Mouse (Mus musculus) cerebellum, postnatal 4 days (tissue): ENCODE data around the gene Nr2f1.
"Not testable (repeated sequence)": the region's sequence is repeated elsewhere in the genome, so short reads cannot be mapped to it uniquely, and the experiment has no call there.

Experiments
- DNase-seq, 2 experiments: peaks; one replicate each; pipeline ENCODE4 v3.0.0; 2022; ENCODE audit warnings: low spot score in 2 of 2, mixed read lengths in 1 of 2

Nr2f1 gene

DNA sequence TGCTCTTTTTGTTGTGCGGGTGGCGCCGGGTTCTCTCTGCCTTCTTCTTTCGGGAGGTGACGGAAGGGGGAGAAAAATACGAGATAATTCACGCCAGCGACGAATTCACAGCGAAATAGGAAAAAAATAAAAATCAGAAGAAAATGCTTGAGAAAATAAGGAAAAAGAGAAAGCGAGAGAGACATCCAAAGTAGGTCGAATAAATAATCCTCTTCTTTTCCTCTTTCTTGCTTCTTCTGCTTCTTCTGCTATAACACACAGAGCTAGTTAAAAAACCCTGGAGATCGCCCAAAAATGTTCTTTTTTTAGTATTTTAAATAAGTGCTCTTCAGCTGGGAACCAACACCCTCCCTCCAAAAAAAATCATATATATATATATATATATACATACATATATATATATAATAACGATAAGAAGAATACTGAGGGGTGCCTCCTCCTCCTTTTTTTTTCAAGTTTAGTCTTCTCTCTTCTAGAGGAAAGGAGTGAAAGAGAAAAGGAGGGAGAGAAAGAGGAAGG is at the start of gene Nr2f1:
Nr2f1 (minus strand) TSS at position 116 of the 519 bp plus-strand sequence.
- DNase-seq, result no peak

DNA sequence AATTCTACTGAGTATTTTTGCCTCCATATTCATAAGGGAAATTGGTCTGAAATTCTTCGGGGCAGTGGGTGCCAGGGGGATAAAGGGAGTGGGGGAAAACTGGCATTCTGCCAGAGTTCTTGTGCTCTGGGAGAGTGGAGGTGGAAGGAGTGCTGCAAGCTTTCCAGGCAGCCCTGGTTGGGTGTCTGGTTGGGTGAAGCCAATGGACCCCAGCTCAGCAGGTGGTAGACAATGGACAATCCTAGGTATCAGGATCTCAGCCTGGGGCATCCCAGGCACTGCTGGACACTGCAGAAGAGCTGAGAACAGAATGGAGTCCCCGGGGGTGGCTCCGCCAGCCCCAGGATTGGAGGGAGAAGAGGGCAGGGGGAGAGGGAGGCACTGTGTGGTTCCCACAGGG is 22.1 kb upstream of the Nr2f1 start:
- DNase-seq, result no peak

DNA sequence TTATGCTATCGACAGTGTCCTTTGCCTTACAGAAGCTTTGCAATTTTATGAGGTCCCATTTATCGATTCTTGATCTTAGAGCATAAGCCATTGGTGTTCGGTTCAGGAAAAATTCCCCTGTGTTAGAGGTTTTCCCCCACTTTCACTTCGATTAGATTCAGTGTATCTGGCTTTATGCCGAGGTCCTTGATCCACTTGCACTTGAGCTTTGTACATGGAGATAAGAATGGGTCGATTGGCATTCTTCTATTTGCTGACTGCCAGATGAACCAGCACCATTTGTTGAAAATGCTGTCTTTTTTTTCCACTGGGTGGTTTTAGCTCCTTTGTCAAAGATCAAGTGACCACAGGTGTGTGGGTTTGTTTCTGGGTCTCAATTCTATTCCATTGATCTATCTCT is 20.7 kb upstream of the Nr2f1 start:
- not testable (repeated sequence) for DNase-seq

DNA sequence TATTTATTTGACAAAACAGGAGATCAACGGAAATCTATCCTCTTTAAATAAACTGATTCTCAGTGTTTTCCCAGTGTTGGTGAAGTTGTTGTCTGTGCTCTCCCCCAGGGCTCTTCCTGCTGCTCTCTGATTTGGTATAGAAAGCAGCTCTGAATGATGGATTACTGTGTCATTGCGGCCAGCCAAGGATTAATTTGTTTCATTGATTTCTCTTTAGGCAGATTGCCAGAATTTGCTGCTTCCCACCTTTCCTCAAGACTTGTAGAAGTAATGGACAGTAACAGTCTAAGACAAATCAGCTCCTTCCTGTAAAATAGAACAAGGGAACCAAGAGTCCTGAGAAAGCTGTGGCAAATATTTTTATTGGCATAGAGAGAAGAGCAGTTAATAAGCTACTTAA is 15.7 kb upstream of the Nr2f1 start:
- no peak for DNase-seq

DNA sequence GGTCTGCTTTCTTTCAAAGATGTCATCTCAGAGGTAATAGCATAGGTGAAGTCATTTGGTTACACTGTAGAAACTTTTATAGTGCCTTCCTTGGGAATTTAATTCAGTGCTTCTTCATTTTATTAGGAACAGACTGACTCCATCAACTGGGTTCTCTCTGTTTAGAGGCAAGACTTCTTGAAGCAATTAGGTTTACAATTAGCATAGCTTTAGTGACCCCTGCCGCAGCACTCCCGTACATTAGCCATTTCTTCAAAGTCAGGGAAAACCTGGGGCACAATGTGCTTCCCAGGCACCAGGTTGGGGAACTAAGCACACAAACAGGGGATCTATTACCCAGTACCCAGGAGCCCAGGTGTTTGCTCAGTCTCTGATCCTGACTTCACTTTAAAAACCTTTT is 13.6 kb upstream of the Nr2f1 start:
- DNase-seq, result no peak

DNA sequence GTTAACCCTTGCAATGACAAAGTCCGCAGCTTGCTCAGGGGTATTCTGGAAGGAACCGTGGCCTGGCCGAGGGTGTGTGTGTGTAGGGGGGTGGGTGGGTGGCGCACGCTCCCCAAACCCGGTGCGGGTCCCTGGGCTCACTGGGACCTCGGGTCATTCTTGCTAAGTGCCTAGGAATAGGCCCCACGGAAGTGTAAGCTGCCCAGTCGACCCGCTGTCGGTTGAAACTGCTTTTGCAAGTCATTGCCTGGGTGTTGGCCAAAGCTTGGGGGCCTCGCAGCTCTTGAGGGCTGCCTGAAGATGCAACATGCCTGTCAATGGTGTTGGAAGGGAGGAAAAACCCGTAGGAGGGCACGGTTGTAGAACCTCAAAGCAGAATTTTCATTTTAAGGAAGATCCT is 12.6 kb upstream of the Nr2f1 start:
- no peak for DNase-seq

DNA sequence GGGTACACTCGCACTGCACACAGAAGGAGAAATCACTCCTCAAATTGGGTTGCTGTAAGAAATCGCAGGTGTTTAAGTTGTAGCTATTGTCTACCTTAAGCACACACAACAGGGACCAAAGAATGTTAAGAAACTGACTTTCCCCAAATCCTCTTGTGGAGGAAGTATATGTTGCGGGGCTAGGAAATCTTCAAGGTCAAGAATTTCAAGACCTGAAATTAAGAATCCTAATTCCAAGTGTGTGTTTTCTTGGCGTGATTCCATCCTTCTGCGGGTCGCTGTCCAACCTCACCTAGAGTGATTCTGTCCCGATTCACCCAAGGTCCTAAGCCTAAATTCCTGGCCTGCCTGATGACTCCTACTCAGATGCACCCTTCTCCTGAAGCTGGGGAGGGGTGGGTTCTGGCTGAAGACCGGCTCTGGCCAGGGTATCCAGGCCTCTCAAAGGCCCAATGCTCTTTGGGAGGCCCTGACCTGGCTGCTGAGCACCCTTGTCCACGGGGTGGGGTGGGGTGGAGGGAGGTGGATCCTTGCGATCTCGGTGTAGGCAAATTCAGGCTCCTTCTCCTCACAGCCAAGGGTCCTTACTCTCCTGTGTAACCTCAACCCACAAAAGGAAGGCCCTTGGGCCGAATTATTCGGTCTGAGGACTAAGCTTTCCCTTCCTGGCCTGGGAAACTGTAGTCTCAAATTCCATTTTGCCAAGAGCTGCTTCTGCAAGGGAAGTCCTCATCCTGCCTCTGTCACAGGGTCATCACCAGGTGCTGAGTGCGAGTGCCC is 11.9 kb upstream of the Nr2f1 start:
- DNase-seq, result no peak

DNA sequence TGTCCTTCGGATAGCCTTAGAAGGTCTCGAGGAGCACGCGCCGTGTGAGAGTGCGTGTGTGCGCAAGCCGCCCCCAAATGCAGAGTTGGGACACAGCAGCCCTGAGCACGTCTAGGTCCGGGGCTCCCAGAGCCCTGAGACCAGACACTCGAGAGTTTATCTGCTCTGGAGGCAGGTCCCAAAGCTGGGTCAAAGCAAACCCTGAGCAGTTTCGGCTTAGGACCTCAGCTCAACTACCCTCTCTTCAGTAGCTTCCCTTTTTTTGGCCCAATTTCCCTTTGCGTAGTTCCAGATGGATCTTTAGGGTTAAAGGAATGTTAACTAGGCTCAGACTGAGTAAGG is 11.2 kb upstream of the Nr2f1 start:
- DNase-seq, result no peak

DNA sequence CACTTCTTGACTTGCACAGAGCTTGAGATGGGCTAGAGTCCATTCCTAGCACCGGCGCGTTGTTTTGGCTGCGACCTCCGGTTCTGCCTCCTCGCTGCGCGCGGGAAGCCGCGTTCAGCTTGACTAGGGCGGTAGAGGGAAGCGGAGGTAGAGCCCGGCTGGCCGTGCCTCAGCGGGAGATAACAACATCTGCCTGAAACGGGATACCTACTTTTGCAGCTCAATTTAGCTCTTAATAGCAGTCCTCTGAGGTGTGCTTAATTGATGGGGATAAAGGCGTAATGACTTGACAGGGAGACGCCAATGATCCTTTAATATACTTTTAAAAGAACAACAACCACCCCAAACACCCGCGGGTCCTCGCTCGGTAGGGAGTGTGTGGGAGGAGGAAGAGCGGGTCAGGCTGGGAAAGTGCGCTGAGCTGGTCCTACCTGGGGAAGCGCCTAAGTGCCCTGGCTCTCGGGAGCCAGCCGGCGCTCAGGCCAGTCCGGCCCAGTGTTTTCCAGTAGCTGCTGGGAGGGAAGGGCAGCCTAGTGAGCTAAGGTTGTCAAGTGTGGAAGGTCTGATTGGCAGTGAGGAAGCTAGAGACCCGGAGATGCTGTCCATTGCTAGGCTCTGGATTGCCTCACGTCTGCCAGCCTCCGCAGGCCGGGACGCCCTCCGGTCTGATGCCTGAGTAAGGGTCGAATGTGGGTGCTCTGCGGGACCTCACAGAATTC is 10.6 kb upstream of the Nr2f1 start:
- DNase-seq, result peak in 1 of 2 experiments; percentile 51

DNA sequence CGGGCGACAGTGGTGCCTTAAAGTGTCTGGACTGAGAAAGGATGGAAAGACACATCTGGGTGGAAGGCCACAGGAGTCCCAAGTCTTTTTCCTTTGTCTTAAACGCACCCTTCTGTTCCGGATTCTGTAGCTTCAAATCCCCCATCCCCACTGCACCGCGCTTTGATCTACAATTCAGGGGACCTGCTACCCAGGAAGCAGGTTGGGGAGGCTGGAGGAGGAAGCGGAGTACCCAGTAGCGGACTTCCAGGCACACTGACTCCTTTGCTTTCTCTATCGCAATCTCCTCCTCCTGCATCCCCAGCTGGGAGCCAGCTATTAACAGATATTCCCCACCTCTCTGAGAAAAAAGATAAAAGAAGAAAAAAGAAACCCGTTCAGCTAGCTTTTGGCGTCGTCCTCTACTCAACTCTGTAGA is 10.1 kb upstream of the Nr2f1 start:
- no peak for DNase-seq

DNA sequence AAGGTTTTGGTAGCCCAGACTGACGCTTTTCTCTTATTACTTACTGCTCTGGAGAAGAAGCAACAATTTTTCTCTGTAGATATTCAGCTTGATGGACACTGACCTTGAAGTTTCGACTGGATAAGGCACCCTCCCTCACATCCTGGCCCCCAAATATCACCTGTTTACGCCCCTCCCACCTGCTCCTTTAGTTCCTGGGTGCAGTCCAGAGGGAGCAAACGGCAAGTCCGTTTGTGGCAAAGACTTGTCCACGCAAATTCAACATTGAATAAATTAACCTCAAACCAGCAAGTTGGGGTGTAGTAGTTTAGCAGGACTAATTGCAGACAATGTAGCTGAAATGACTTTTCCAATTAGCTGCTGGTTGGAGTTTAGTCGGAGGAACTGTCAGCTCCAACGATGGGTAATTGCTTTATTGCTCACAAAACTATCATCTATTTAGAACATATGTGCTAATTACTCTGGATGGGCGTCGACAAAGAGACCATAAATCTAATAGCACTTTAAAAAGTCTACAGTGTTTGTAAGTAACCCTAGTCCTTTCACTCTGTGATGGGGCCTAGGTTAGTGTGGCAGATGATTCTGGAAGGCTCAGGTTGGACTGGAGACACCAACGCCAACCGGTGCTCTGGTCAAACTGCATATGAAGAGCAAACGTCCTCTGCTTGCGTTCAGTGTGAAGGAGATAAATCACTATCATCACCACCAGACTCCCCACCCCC is 9.3 kb upstream of the Nr2f1 start:
- DNase-seq, result no peak

DNA sequence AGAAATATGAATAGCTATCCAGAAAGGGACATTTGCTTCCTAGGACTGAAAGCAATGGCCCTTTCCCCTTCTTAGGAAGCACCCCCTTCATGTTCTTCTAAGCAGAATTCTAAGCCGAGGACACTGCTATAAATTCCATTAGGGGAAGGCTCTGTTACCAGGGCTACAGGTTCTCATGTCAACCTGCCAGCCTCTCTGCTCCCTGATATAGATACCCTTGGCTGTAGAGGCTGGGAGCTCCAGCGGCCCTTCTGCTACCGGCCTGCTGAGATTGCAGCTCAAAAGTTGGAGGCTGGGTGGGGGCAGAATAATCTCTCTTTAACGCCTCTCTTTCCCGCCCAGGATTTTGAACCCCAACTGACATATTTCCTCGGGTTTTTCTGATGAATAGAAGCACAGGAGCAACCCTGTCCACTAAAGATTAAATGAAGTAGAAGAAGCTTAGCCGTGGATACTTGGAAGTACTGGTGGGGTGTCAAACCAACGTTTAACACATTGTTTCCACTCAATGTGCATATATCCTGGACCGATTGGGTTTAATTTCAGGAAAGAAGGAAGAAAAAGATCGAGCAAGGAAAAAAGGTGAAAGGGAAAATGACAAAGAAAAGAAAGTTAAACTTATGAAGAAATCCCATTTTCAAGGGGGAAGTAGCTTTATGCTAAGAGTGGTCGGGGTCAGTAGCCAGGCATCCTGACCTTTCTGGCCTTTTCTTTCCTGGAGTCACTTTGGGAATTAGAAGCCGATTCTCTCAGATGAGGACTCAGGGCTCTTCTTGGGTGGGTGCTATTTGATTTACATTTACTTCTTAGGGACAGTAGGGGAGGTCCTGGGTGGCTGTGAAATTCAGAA is 8.5 kb upstream of the Nr2f1 start:
- no peak for DNase-seq

DNA sequence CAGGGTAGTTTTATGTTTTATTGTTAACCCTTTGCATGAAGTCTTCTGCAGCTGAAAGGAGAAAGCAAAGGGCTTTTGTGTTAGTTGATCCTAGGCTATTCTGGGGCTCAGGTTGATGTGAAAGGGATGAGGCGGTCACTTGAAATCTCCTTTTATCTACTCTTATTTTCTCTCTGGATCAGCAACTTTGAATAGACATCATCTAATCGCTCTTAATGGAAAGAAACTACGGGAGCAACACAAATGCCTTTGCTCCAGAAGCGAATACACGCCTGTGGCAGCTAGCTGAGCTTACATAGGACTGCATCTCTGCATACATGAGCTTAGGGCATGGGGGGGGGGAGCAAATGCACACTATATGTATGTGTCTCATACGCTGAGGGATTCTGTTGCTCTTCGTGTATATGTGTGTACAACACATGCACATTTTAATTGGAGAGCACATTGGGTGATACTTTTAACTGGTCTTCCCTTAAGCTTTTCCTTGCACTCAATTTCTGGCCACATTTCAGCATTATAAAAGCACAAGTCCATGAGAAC is 7.4 kb upstream of the Nr2f1 start:
- DNase-seq, result no peak

DNA sequence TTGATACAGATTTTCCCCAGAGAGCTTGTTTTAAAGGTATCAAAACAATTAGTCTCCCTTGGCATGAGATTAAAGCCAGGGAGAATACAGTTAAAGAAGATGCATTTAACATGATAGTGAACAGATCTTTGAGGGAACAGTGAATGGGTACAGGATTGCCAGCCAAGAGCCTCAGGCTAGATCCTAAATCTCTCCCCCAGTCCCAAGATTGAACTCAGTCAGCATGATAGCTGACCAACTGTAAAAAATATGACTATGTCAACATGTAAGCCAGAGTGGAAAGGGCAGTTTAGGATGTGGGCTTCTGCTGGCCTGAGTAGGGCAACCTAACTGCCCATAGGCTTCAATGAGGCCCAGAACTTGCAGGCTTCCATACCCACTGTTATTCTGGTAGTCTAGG is 5.9 kb upstream of the Nr2f1 start:
- DNase-seq, result no peak

DNA sequence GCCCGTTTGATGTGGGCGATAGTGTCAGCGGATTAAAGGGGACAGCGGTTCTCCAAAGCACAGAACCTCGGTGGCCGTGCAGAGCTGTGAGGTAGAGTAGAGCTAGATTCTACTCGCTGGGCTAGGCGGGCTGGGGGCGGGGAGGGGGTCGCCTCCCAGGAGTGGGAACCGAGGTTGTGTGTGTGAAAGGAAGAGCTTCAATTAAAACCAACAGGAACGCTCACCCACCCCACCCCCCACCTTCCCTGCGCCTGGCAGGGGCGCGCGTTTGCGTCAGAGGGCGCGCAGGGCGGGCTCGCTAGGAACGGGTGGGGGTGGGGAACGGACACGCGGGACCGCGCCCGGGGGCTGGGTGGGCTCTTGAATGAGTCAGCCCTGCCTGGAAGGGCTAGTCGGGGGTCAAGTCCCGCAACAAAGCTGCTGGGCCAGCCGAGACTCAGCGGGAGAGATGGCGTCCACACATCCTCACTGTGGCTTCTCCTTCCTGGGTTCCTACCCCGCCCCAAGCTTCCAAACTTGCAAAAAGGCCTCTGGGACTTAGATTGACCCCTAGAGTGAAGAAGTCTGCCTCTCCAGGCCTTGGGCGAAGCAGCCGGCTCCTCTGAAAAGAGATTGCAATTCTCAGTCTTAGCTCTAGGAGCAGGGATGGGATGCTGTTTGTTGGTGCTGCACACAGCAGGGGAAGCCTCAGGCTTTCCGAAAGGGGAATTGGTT is 3.9 kb upstream of the Nr2f1 start:
- DNase-seq, result peak in 1 of 2 experiments; percentile 79

DNA sequence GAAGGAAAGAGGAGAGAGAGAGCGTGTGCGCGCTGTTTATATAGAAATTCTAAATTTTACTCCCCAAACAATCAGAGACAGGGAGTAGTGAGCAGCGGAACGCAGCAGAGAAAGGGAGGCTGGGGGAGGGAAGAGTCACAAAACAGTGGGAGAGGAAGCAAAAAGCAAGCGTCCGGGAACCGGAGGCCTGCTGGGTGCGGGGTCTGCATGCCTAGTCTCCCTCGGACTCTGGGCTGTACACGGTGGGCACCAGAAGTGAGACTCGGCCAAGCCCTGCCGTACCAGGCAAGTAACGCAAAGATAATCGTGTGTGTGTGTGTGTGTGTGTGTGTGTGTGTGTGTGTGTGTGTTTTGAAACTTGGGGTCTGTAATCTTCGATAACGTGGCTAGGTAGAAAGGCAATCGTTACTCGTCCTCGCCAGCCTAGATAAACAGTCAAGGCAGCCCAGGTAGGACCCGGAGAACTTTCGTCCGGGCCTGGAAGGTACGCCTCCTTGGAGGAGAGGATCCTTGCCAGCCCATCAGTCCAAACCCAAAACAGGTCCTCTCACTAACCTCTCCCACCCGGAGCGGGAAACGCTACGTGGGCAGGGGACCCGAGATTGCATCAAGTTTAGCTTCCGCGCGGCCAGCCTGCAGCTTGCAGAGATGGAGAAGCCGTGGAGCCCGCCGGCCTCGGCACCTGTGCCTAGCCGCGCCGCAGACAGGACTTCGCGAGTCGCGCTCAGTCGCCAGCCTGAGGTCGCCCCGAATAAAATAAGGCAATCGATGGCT is 3.2 kb upstream of the Nr2f1 start:
- no peak for DNase-seq

DNA sequence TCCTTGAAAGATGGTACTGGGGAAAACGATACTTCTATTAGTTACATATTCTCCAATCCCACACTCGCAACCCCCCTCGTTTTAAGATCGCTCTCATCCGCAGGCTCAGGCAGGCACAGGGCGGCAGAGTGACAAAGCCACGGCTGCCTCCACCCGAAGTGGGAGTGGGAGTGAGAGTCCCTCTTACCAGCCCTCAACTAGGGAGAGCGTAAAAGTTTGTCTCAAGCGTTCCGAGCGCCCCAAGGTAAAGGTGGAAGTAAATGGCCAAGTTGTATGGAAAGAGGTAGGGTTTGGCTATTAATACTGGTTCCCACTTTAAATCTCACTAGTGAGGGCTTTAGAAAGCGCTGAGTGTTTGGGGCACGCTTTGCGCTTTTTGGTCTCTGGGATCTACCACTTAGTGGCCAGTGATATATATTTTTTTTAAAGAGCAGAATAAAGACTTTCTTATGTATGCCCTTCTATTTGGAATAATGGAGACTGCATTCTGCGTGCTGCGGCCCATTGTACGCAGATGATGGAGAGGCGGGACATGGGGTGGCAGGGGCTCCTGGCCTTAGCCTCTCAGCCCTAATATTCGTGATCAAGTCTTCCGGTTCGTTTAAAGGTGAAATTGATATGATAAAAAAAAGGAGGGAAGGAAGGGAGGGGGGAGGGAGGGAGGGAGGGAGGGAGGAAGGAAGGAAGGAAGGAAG is 2.5 kb upstream of the Nr2f1 start:
- no peak for DNase-seq

DNA sequence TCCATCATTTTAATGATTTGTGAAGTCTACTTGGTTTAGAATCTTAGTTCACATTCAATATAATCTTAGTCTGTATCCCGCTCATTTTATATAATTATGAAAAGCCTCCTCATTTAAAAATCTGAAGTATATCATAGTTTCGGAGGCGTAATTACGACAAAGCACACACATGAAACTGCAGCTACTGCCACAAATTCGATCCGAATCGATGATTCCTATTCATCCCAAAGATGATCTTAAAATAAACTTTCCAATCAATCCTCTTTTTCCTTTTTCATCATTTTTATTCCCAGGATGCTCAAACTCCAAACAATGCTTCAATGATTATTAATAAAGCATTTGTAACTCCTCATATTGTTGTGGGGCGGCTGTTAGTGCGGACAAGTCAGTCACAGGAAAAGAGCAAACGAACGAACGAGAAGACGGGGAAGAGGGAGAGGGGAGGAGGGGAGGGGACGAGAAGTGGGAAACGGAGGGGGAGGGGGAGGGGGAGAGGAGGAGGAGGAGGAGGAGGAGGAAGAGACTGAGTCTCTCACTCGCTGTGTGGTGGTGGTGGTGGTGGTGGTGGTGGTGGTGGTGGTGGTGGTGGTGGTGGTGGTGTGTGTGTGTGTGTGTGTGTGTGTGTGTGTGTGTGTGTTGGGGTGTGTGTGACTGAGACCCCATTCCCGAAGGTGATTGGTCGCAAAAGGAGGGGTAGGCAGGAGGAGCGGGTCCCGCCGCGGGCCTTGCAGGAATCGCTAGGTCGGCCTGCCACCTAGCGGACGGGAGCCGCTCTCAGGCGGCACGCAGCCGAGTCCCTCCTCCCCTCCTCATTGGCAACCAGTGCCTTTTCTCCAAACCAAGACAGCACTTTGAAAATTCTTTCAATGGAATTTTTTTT is 1.7 kb upstream of the Nr2f1 start:
- peak; percentile 85 to 94 for DNase-seq
